Mouse (Mus musculus) heart, postnatal 4 days (tissue): ENCODE results near the gene Gmfb. TPM values are rescaled to one million over a fixed set of nuclear protein-coding genes. Genes with fewer than 3 reads are reported as not detected.
"Not testable (repeated sequence)": the region's sequence is repeated elsewhere in the genome, so short reads cannot be mapped to it uniquely, and the experiment has no call there.

Source experiments
- DNase-seq: peaks from one replicate; pipeline ENCODE4 v3.0.0; 2021
- total RNA-seq, 2 experiments: library from RNA; stranded (reverse); gene quantifications; 2 replicates each; pipeline ENCODE4 v1.2.3; 2021

Gmfb gene
- 10 to 100 TPM; 53.6 to 54.1 TPM for total RNA-seq

GRCm38 (mm10) chr14:46821873-46822716 lies at the start of gene Gmfb:
Gmfb (minus strand) TSS chr14:46822242.
- DNase-seq = peak; percentile 97

GRCm38 (mm10) chr14:46862922-46863321 lies 40.9 kb upstream of the Gmfb start:
- DNase-seq = no peak

GRCm38 (mm10) chr14:46853677-46854076 lies 31.6 kb upstream of the Gmfb start:
- no peak for DNase-seq

GRCm38 (mm10) chr14:46849769-46850168 lies 27.7 kb upstream of the Gmfb start:
- DNase-seq = no peak

- no peak for DNase-seq
Measured at GRCm38 (mm10) chr14:46848736-46849135, 26.7 kb upstream of the Gmfb start.

GRCm38 (mm10) chr14:46848063-46848590 lies 26.1 kb upstream of the Gmfb start:
- no peak for DNase-seq

GRCm38 (mm10) chr14:46845706-46846105 lies 23.7 kb upstream of the Gmfb start:
- DNase-seq = no peak

- no peak for DNase-seq
Measured at GRCm38 (mm10) chr14:46839326-46839725, 17.3 kb upstream of the Gmfb start.

GRCm38 (mm10) chr14:46832354-46833272 lies 10.6 kb upstream of the Gmfb start:
- peak; percentile 52 for DNase-seq

- peak; percentile 97 for DNase-seq
Measured at GRCm38 (mm10) chr14:46831837-46832333, 9.8 kb upstream of the Gmfb start, which contains the start of gene Cgrrf1. Cgrrf1 (plus strand) TSS chr14:46832125.

- no peak for DNase-seq
Measured at GRCm38 (mm10) chr14:46831295-46831694, 9.3 kb upstream of the Gmfb start.

GRCm38 (mm10) chr14:46827430-46827829 lies 5.4 kb upstream of the Gmfb start:
- DNase-seq = no peak

GRCm38 (mm10) chr14:46823996-46824395 lies 2.0 kb upstream of the Gmfb start:
- no peak for DNase-seq

GRCm38 (mm10) chr14:46821271-46821872 lies 670 bp downstream of the Gmfb start:
- DNase-seq = peak; percentile 17

GRCm38 (mm10) chr14:46819961-46820360 lies 2.1 kb downstream of the Gmfb start:
- DNase-seq = not testable (repeated sequence)

- DNase-seq = no peak
Measured at GRCm38 (mm10) chr14:46818743-46819142, 3.3 kb downstream of the Gmfb start.

GRCm38 (mm10) chr14:46816916-46817622 lies 5.0 kb downstream of the Gmfb start:
- no peak for DNase-seq

GRCm38 (mm10) chr14:46815640-46816039 lies 6.4 kb downstream of the Gmfb start:
- no peak for DNase-seq

GRCm38 (mm10) chr14:46807927-46808326 lies 14.1 kb downstream of the Gmfb start:
- DNase-seq = no peak

- no peak for DNase-seq
Measured at GRCm38 (mm10) chr14:46806186-46806585, 15.9 kb downstream of the Gmfb start.

GRCm38 (mm10) chr14:46803791-46804190 lies 18.3 kb downstream of the Gmfb start:
- no peak for DNase-seq

- DNase-seq = no peak
Measured at GRCm38 (mm10) chr14:46803259-46803658, 18.8 kb downstream of the Gmfb start.
